Mouse (Mus musculus): Measurements from ENCODE around the gene Eln. TPM values are rescaled to one million over a fixed set of nuclear protein-coding genes. Genes with fewer than 3 reads are reported as not detected.

The Eln gene
- total and polyA plus RNA-seq, 3 experiments: not detected

DNA sequence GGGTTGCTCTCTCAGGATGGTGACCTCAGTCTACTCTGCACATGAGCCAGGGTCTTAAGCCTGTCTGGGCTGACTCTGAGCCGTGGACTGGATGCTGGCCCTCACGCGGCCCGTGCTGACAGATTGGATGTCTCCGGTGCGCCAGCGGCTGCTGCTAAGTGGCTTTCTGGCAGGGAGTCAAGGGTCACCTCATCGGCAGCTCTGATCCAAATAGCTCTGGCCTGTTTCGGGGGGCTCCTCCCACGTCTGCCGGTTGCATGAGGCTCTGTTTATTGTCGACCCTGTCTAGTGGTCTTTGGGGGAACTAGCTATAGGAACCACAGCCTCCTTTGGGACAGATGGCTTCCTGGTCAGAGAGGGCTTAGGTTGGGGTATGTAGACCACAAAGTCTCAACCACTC, 41.1 kb upstream of the Eln start:
- Histone ChIP-seq H3K36me3 (ENCODE audit: control insufficient read depth in 1 of 2, insufficient read depth in 2 of 2, low read length in 2 of 2) (no peaks in the 10 kb centered on the region), H3K9ac (ENCODE audit: control insufficient read depth, low read depth, low read length, poor library complexity, severe bottlenecking) (no peak overlapping the region), H3K27me3 (ENCODE audit: control insufficient read depth in 1 of 2, insufficient read depth in 2 of 2, low read length in 2 of 2) (no peaks in the 10 kb centered on the region), H3K9me3 (replicated peaks; ENCODE audit: insufficient read depth, low read length) (no peaks in the 10 kb centered on the region), H3K4me1 (ENCODE audit: control insufficient read depth in 1 of 2, insufficient read depth in 2 of 2, low read length in 2 of 2) (no peaks in the 10 kb centered on the region), H3K4me3 (ENCODE audit: control insufficient read depth in 1 of 2, insufficient read depth in 1 of 2, low read depth in 2 of 2, low read length in 2 of 2) (no peak overlapping the region), H3K79me2 (ENCODE audit: control insufficient read depth, insufficient read depth, low read length, poor library complexity) (no peaks in the 10 kb centered on the region), H3K27ac (ENCODE audit: control insufficient read depth, low read depth, low read length) (no peak overlapping the region)
- DNase-seq (ENCODE audit: low read depth, low spot score): no peak
- no peak for TF ChIP-seq HCFC1 (IDR thresholded peaks at IDR 0.05; ENCODE audit: low read depth, low read length)
- no peak for TF ChIP-seq MAFK (IDR thresholded peaks at IDR 0.05; ENCODE audit: borderline replicate concordance, low read depth, low read length)
- TF ChIP-seq MEF2A (IDR thresholded peaks at IDR 0.05; ENCODE audit: extremely low read depth, insufficient replicate concordance, low read depth, low read length, poor library complexity, severe bottlenecking): no peak
- TF ChIP-seq USF1 (IDR thresholded peaks at IDR 0.05; ENCODE audit: low read depth, low read length): no peak
- TF ChIP-seq MYB (IDR thresholded peaks at IDR 0.05; ENCODE audit: low read depth, low read length): no peak
- no peak for TF ChIP-seq TCF12 (IDR thresholded peaks at IDR 0.05; ENCODE audit: low read depth, low read length)
- TF ChIP-seq ELF1 (IDR thresholded peaks at IDR 0.05; ENCODE audit: low read depth, low read length): no peak
- no peak for TF ChIP-seq POLR2AphosphoS2 (IDR thresholded peaks at IDR 0.05; ENCODE audit: low read length)
- TF ChIP-seq USF2 (IDR thresholded peaks at IDR 0.05; ENCODE audit: borderline replicate concordance in 1 of 2, insufficient read depth in 1 of 2, low read depth in 1 of 2, low read length in 2 of 2): no peak
- TF ChIP-seq CTCF (IDR thresholded peaks at IDR 0.05 in 2 of 3, conservative IDR thresholded peaks at IDR 0.05 in 1 of 3; ENCODE audit: control insufficient read depth in 1 of 3, insufficient read depth in 1 of 3, low read depth in 2 of 3, low read length in 3 of 3, poor library complexity in 1 of 3, severe bottlenecking in 1 of 3): no peak
- TF ChIP-seq TBP (IDR thresholded peaks at IDR 0.05; ENCODE audit: low read depth, low read length): no peak
- no peak for TF ChIP-seq CHD2 (IDR thresholded peaks at IDR 0.05; ENCODE audit: low read length)

DNA sequence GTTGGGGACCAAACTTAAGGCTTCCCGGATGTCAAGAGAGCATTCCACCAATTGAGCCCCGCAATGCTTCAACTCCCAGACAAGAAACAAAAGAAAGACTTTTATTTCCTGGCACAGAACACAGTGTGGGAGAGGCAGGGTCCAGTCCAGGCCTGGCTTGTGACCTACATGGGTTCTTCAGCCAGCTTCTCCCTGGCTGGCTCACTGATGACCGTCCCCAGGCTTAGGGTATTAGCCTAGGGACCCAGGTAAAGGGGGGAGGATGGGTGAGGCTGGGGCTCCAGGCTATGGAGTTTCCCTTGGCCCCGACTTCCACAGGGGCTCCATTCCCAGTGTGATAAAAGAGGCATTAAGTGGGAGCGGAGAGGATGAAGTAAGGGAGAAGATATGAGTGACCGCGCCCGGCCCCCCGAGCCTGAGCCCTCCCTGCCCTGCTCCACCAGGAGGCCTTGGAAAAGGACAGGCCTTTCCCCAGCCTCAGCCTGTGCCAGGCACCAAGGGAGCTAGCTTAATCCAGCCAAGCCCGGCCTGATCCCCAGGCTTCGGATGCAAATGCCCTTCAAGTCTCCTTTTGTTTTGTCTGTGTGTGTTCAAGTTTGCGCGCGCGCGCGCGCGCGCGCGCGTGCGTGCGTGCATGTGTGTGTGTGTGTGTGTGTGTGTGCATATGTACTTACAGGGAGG, 38.7 kb upstream of the Eln start:
- Histone ChIP-seq H3K27me3 (ENCODE audit: control insufficient read depth in 1 of 2, insufficient read depth in 2 of 2, low read length in 2 of 2) (no peaks in the 10 kb centered on the region), H3K9ac (ENCODE audit: control insufficient read depth, low read depth, low read length, poor library complexity, severe bottlenecking) (no peak overlapping the region), H3K4me1 (ENCODE audit: control insufficient read depth in 1 of 2, insufficient read depth in 2 of 2, low read length in 2 of 2) (no peaks in the 10 kb centered on the region), H3K9me3 (replicated peaks; ENCODE audit: insufficient read depth, low read length) (no peaks in the 10 kb centered on the region), H3K27ac (ENCODE audit: control insufficient read depth, low read depth, low read length) (no peak overlapping the region), H3K36me3 (ENCODE audit: control insufficient read depth in 1 of 2, insufficient read depth in 2 of 2, low read length in 2 of 2) (no peaks in the 10 kb centered on the region), H3K79me2 (ENCODE audit: control insufficient read depth, insufficient read depth, low read length, poor library complexity) (no peaks in the 10 kb centered on the region), H3K4me3 (ENCODE audit: control insufficient read depth in 1 of 2, insufficient read depth in 1 of 2, low read depth in 2 of 2, low read length in 2 of 2) (no peak overlapping the region)
- DNase-seq (ENCODE audit: low read depth, low spot score): no peak
- TF ChIP-seq ELF1 (IDR thresholded peaks at IDR 0.05; ENCODE audit: low read depth, low read length) (no peak), RCOR1 (IDR thresholded peaks at IDR 0.05; ENCODE audit: low read depth, low read length) (no peak), ZKSCAN1 (IDR thresholded peaks at IDR 0.05; ENCODE audit: low read depth, low read length) (no peak), KAT2A (conservative IDR thresholded peaks at IDR 0.05; ENCODE audit: low read depth, low read length) (no peak), MAZ (IDR thresholded peaks at IDR 0.05; ENCODE audit: low read depth, low read length) (no peak), MYB (IDR thresholded peaks at IDR 0.05; ENCODE audit: low read depth, low read length) (no peak), JUND (IDR thresholded peaks at IDR 0.05; ENCODE audit: low read depth, low read length) (no peak)

Data from MEL (cell line).